Mouse (Mus musculus) small intestine, adult 2 months (tissue): Measurements from ENCODE around the gene Slc24a4.

Source experiments
- CTCF ChIP-seq: fragments of 200-500 bp; IDR thresholded peaks from 2 replicates; pipeline ENCODE4 v1.5.1; 2012; ENCODE audit warnings: low read depth, mild to moderate bottlenecking, control low read depth, inconsistent platforms, low read length, moderate library complexity, mixed read lengths; ENCODE audit not compliant: insufficient replicate concordance, insufficient read length; ENCODE audit errors: extremely low read depth
- POLR2A ChIP-seq: fragments of 200-500 bp; IDR thresholded peaks from 2 replicates; pipeline ENCODE4 v1.6.1; 2012; ENCODE audit warnings: low read depth, mild to moderate bottlenecking, control low read depth, inconsistent platforms, low read length, moderate library complexity

- no peak for TF ChIP-seq CTCF
- TF ChIP-seq POLR2A = no peak
Measured at GRCm38 (mm10) chr12:102201516-102201915, 73.0 kb downstream of the Slc24a4 start.
